Mouse (Mus musculus): Measurements from ENCODE around the gene Sap30bp. TPM values are rescaled to one million over a fixed set of nuclear protein-coding genes. Genes with fewer than 3 reads are reported as not detected.

Gene Sap30bp
- total RNA-seq, 2 experiments from 2014 or later = 25.1 to 25.7 TPM

Other genes with a start within 250 kb of the Sap30bp start
- 100 to 1,000 TPM; 106 to 116 TPM for gene Grb2, start 224.7 kb upstream of the Sap30bp start, total RNA-seq (2021)
- 10 to 100 TPM; 51.9 to 57.3 TPM for gene Tmem94, start 167.8 kb upstream of the Sap30bp start, total RNA-seq (2021)
- gene Caskin2, start 119.6 kb upstream of the Sap30bp start, total RNA-seq (2021) = 10 to 100 TPM; 26.1 to 26.8 TPM
- 10 to 100 TPM; 15.6 to 16.9 TPM for gene Tsen54, start 118.6 kb upstream of the Sap30bp start, total RNA-seq (2021)
- gene Llgl2, start 109.2 kb upstream of the Sap30bp start, total RNA-seq (2021) = 10 to 100 TPM; 19.0 to 21.6 TPM
- under 1 TPM; 0.37 to 0.60 TPM for gene Myo15b, start 74.9 kb upstream of the Sap30bp start, total RNA-seq (2021)
- 10 to 100 TPM; 14.1 to 17.1 TPM for gene Smim5, start 33.3 kb upstream of the Sap30bp start, total RNA-seq (2021)
- under 1 TPM in 1 of 2 experiments, not detected in 1; 0.39 TPM for gene Smim6, start 21.3 kb upstream of the Sap30bp start, total RNA-seq (2021)
- gene Recql5, start 195 bp downstream of the Sap30bp start, total RNA-seq (2021) = 10 to 100 TPM in 1 of 2 experiments, 1 to 10 TPM in 1; 8.6 to 12.9 TPM
- gene Itgb4, start 41.4 kb downstream of the Sap30bp start, total RNA-seq (2021) = 1 to 10 TPM; 5.1 to 6.2 TPM
- gene Galk1, start 79.4 kb downstream of the Sap30bp start, total RNA-seq (2021) = 10 to 100 TPM; 32.7 to 40.0 TPM
- 100 to 1,000 TPM; 383 to 437 TPM for gene H3f3b, start 94.7 kb downstream of the Sap30bp start, total RNA-seq (2021)
- gene Unk, start 97.0 kb downstream of the Sap30bp start, total RNA-seq (2021) = 10 to 100 TPM; 25.9 to 26.0 TPM
- gene Unc13d, start 144.7 kb downstream of the Sap30bp start, total RNA-seq (2021) = 1 to 10 TPM; 1.1 to 2.0 TPM
- 10 to 100 TPM; 63.0 to 63.4 TPM for gene Wbp2, start 153.7 kb downstream of the Sap30bp start, total RNA-seq (2021)
- 10 to 100 TPM; 48.1 to 48.8 TPM for gene Trim47, start 193.9 kb downstream of the Sap30bp start, total RNA-seq (2021)
- gene Trim65, start 197.8 kb downstream of the Sap30bp start, total RNA-seq (2021) = 1 to 10 TPM; 4.2 to 4.6 TPM
- gene Mrpl38, start 205.6 kb downstream of the Sap30bp start, total RNA-seq (2021) = 10 to 100 TPM; 47.0 to 50.6 TPM
- gene Fbf1, start 234.9 kb downstream of the Sap30bp start, total RNA-seq (2021) = 10 to 100 TPM; 26.6 to 27.5 TPM